Mouse (Mus musculus) adrenal gland, postnatal 0 days (tissue): ENCODE results near the gene Olfr1274-ps. TPM values are rescaled to one million over a fixed set of nuclear protein-coding genes. Genes with fewer than 3 reads are reported as not detected.

Source experiments
- polyA plus RNA-seq: library from polyadenylated mRNA; unstranded; fragments of >200 nt; fragmentation: Nextera tagmentation; extraction: Ambion mirVana; gene quantifications from 2 replicates; pipeline ENCODE4 v1.2.1, GENCODE M21; 2015

The Olfr1274-ps gene
- not detected in 2 replicates for polyA plus RNA-seq

GRCm38 (mm10) chr2:90398633-90399107 is at the start of gene Olfr1274-ps:
TSS of gene Olfr1274-ps (plus strand) at chr2:90398683.

Other genes starting within 250 kb of the Olfr1274-ps start
- gene Olfr1270, start 245.6 kb upstream of the Olfr1274-ps start, polyA plus RNA-seq = not detected in 2 replicates
- not detected in 2 replicates for gene Olfr1506, start 174.2 kb upstream of the Olfr1274-ps start, polyA plus RNA-seq
- not detected in 2 replicates for gene Olfr142, start 141.1 kb upstream of the Olfr1274-ps start, polyA plus RNA-seq
- not detected in 2 replicates for gene Olfr1271, start 127.7 kb upstream of the Olfr1274-ps start, polyA plus RNA-seq
- gene Olfr1272, start 105.8 kb upstream of the Olfr1274-ps start, polyA plus RNA-seq = not detected in 2 replicates
- gene Gm13769, start 76.5 kb upstream of the Olfr1274-ps start, polyA plus RNA-seq = 0.06 TPM in 1 of 2 replicates, not detected in the other
- gene Ptprj, start 182.0 kb downstream of the Olfr1274-ps start, polyA plus RNA-seq = 2.5 and 2.7 TPM in 2 replicates